Mouse (Mus musculus) thymus, adult 18-20 months (tissue): ENCODE measurements around the gene Tgfa.

ENCODE experiments used
- DNase-seq, 2 experiments: peaks; one replicate each; pipeline ENCODE4 v3.0.0; 2022; ENCODE audit warnings: mixed read lengths in 2 of 2

Tgfa gene

GRCm38 (mm10) chr6:86233512-86234430 is 38.7 kb downstream of the Tgfa start:
- DNase-seq, result no peak

GRCm38 (mm10) chr6:86244866-86245265 is 49.8 kb downstream of the Tgfa start:
- no peak for DNase-seq

- no peak for DNase-seq
Measured at GRCm38 (mm10) chr6:86245965-86246364, 50.9 kb downstream of the Tgfa start.

GRCm38 (mm10) chr6:86248562-86248961 is 53.5 kb downstream of the Tgfa start:
- DNase-seq, result no peak

GRCm38 (mm10) chr6:86249042-86249441 is 54.0 kb downstream of the Tgfa start:
- no peak for DNase-seq

GRCm38 (mm10) chr6:86250236-86250635 is 55.2 kb downstream of the Tgfa start:
- no peak for DNase-seq

GRCm38 (mm10) chr6:86250830-86251229 is 55.8 kb downstream of the Tgfa start:
- DNase-seq, result no peak

GRCm38 (mm10) chr6:86252176-86253125 is 57.4 kb downstream of the Tgfa start:
- DNase-seq, result no peak

GRCm38 (mm10) chr6:86255899-86256298 is 60.9 kb downstream of the Tgfa start:
- DNase-seq, result no peak

- no peak for DNase-seq
Measured at GRCm38 (mm10) chr6:86259242-86259641, 64.2 kb downstream of the Tgfa start.

GRCm38 (mm10) chr6:86260322-86261050 is 65.5 kb downstream of the Tgfa start:
- DNase-seq, result no peak

- no peak for DNase-seq
Measured at GRCm38 (mm10) chr6:86266786-86267185, 71.8 kb downstream of the Tgfa start.

GRCm38 (mm10) chr6:86270373-86271068 is 75.5 kb downstream of the Tgfa start:
- DNase-seq, result no peak

GRCm38 (mm10) chr6:86271130-86271529 is 76.1 kb downstream of the Tgfa start:
- DNase-seq, result no peak

GRCm38 (mm10) chr6:86275704-86276103 is 80.7 kb downstream of the Tgfa start:
- no peak for DNase-seq

- DNase-seq, result no peak
Measured at GRCm38 (mm10) chr6:86276816-86277215, 81.8 kb downstream of the Tgfa start.

- no peak for DNase-seq
Measured at GRCm38 (mm10) chr6:86277620-86278019, 82.6 kb downstream of the Tgfa start.

GRCm38 (mm10) chr6:86281573-86282210 is 86.7 kb downstream of the Tgfa start:
- no peak for DNase-seq

GRCm38 (mm10) chr6:86293301-86293700 is 98.3 kb downstream of the Tgfa start:
- no peak for DNase-seq

- DNase-seq, result no peak
Measured at GRCm38 (mm10) chr6:86295451-86295850, 100.4 kb downstream of the Tgfa start.

GRCm38 (mm10) chr6:86296126-86296525 is 101.1 kb downstream of the Tgfa start:
- no peak for DNase-seq

GRCm38 (mm10) chr6:86296938-86297337 is 101.9 kb downstream of the Tgfa start:
- DNase-seq, result no peak
